Mouse (Mus musculus) adrenal gland, adult 18-20 months (tissue): Measurements from ENCODE around the gene Gm5741. TPM values are rescaled to one million over a fixed set of nuclear protein-coding genes. Genes with fewer than 3 reads are reported as not detected.

ENCODE experiments used
- DNase-seq, 2 experiments: peaks; one replicate each; pipeline ENCODE4 v3.0.0; 2021 to 2022; ENCODE audit warnings: low spot score in 2 of 2
- total RNA-seq, 2 experiments: library from RNA; stranded (reverse); gene quantifications; 1 replicate in 1 of 2; 2 replicates in 1 of 2; pipeline ENCODE4 v1.2.3; 2021

Gene Gm5741
- total RNA-seq, 2 experiments from 2014 or later: not detected

GRCm38 (mm10) chr8:85074167-85074566, 6.4 kb upstream of the Gm5741 start:
- DNase-seq: no peak

DNA sequence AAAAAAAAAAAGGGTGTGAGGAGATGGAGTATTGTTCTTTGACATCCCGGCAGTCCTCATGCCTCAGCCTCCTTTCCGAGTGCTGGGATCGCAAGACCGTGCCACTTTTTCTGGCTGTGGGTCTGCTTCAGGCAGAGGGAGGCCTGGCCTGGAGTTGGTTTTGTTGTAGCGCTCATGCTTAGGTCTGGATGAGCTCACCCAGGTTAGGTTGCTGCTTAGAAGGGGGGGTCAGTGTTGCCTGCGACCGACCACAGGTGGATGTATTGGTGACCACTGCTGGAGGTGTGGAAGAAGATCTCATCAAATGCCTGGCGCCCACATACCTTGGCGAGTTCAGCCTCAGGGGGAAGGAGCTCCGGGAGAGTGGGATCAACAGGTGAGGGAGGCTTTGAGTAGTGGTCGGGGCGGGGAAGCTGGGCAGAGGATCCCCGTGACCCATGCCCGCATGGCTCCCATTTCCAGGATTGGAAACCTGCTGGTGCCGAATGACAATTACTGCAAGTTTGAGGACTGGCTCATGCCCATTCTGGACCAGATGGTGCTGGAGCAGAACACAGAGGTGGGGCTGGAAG, 5.3 kb upstream of the Gm5741 start:
- DNase-seq: no peak

- DNase-seq: no peak
Measured at GRCm38 (mm10) chr8:85072364-85072929, 4.7 kb upstream of the Gm5741 start.

GRCm38 (mm10) chr8:85071514-85072281, 3.9 kb upstream of the Gm5741 start, which contains the start of gene Dhps:
Dhps (plus strand) TSS chr8:85071757.
- peak; percentile 83 to 86 for DNase-seq

- no peak for DNase-seq
Measured at GRCm38 (mm10) chr8:85071041-85071440, 3.3 kb upstream of the Gm5741 start.

GRCm38 (mm10) chr8:85067155-85067554, 627 bp downstream of the Gm5741 start:
- no peak for DNase-seq

DNA sequence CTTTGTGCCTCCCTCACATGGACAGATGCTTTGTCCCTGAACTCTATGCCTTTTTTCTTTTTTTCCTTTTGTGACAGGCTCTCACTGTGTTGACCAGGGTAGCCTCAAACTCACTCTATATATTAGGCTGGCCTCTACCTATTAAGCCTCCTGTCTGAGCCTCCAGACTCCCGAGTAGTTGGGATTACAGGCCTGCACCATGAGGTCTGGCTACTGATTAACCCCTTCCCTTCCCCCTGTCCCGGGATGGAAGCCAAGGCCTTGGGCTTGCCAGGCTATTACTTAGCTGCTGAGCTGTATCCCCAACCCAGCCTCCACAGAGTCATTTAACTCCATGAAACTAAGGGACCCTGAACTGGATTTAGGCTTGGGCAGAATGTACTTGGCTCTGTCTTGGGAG, 2.6 kb downstream of the Gm5741 start:
- DNase-seq: no peak

GRCm38 (mm10) chr8:85062603-85063002, 5.2 kb downstream of the Gm5741 start:
- DNase-seq: no peak

DNA sequence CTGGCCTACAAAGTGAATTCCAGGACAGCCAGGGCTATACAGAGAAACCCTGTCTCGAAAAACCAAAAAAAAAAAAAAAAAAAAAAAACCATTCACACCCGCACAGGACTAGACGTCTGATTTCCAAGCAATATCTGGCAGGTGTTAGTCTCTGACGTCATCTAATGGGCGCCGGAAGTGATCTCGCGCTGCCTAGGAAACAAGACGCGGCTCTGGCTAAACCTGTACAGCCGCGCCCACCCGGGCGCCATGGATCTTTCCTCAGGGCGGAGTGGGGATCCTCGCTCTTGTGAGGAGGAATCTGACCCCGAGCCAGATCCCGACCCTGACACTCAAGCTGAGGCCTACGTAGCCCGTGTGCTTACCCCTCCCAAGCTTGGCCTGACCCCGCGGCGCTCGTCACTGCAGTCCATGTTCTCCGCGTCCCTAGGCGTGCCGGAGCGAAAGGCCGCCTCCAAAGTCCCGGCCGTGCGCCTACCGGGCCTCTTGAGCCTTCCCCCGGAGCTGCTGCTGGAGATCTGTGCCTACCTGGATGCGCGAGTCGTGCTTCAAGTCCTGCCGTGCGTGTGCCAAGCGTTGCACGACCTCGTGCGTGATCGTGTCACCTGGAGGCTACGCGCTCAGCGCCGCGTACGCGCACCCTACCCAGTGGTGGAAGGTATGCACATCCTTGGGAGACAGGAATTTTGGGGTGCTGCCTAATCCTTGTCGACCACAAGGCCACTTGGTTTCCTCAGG, 7.7 kb downstream of the Gm5741 start, which contains the start of gene Fbxw9:
TSS of gene Fbxw9 (plus strand) at position 177 of the 738 bp plus-strand sequence.
- DNase-seq: peak; percentile 85 to 86

GRCm38 (mm10) chr8:85057367-85057766, 10.4 kb downstream of the Gm5741 start:
- no peak for DNase-seq

DNA sequence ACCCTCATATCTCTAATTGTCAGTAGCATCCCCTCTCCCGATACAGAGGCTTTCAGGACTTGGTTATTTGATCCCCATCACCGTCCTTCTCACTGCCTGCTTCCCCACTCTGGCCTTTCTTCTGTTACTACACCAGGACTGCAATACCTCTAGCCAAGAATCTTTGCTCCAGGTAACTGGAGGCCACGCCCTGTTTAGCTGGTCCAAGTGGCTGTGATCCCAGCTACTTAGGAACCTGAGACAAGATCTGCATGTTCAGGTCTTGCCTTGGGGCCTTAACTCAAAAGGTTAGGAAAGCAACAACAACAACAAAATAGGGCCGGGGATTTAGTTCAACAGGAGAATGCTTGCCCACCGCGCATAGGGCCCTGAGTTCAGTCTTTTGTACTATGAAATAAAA, 24.2 kb downstream of the Gm5741 start:
- no peak for DNase-seq

DNA sequence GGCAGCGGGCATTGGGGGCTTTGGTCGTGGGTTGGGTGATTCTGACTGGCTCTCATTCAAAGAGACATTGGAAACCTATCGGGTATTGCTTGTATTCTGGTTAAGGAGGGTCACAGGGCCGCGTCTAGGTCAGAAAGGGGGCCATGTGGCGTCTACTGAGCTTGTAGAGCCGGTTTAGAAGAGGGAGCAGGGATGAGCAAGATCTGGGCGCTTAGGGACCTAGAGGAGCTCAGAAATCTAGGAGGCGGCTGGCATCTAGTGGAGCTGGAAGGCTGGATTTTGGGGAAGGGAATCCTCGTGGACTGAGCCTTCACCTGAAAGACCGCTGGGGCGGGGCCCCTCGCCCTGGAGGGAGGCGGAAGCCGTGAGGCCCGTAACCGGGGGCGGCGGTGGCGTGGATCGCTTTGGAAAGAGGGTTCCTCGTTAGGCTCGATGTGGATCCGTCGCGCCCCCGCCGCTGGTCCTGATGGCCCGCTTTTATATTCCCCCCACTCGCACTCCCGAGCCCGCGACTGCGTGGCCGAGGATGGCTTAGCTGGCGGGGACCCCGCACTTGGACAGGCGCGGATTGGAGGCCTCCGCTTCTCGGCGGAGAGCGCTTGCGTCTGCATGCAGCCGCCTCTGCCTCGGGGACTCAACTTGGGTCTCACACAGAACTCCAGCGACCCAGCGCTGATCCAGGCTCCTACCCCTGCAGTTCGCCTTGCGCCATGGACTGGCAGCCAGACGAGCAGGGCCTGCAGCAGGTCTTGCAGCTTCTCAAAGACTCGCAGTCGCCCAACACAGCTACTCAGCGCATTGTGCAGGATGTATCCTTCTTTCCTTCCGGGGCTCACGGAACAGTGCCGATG, 29.9 kb downstream of the Gm5741 start:
- DNase-seq: peak; percentile 52 to 57

DNA sequence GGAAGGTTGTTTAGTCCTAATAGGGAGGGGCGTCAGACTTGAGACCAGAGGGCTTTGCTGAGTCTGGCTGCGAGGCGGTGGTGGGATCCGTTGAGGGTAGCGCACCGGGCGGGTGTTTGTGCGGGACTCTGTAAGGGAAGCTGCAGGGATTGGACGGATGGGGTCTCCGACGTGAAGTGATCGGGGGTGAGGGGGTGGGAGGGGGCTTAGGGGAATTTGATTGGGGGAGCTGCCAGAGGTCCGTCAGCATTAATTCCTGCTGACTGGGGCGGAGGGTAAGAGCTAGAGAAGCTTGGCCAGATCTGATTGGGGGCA, 30.5 kb downstream of the Gm5741 start:
- no peak for DNase-seq

DNA sequence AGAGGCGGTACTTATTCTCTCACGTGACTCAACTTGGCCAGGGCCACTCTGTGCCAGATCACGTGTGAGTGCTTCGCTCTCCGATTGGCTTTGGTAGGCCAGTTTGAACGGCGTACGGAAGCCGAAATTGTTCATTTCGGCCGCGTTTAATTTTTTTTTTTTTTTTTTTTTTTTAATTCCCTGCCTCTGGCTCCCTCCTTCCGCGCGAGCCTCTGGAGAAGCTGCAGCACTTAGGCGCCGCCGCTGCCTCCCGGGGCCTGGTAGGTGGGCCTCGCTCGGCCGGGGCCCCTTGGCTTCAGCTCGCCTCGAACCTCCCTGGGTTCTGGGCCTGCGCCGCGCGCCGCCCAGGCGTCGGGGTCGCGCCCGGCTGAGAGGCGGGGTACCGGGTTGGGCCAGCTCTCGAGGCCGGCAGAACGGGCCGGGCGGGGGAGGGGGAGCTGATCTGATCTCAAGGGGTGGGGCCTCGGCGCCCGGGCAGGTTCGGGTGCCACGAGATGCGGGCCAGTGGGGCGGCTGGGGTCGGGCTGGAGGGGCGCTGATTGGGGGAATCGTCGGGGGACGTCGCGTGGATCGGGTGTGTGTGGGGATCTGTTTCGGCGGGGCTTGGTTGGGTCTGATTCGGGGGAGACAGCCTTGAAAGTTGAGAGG, 30.9 kb downstream of the Gm5741 start, which contains the start of gene Tnpo2:
TSS of gene Tnpo2 (plus strand) at position 198 of the 648 bp plus-strand sequence.
- peak; percentile 81 to 87 for DNase-seq

- no peak for DNase-seq
Measured at GRCm38 (mm10) chr8:85036381-85036717, 31.4 kb downstream of the Gm5741 start.

- peak in 1 of 2 experiments; percentile 39 for DNase-seq
Measured at GRCm38 (mm10) chr8:85035728-85036310, 32.0 kb downstream of the Gm5741 start.

DNA sequence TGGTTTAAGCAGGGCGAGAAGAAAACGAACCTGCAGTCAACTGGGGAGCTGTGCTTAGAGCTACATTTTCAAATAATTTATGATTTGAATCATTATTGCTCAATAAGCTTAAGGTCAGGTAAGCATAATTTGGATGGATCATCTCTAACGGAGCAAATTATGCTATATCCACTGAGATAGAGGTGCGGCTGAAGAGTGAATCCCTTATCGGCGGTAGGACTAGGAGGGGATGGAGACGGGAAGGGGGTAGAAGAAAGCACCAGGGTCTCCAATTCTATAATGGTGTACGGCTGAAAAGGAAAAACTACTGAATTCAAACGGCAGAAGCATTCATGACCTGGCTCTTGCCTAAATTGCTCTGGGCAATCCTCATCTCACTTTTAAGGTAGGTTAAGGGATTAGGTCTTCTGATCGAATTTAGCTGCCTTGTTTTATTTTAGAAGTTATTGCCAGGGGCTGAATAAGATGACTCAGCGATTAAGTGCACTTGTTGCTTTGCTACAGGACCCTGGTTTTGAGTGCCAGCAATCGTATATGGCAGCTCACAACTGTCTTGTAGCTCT, 32.5 kb downstream of the Gm5741 start:
- no peak for DNase-seq

DNA sequence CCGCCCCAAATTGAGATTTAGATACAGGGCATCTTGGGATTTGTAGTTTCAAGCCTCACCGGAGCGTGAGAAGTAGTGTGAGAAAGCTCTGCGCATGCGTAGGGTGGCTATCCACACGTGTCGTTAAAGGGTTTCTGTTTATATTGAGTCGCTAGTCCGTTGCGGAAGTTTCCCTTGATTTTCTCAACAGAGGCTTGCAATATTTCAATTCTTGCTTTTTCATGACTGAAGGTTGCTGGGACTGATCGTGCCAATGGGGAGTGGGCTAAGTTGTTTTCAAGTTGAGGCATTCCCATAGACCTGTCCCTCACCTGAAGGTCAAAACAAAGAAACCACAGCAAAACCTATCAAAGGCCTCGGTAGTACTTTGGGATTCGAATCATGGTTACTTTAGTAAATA, 33.0 kb downstream of the Gm5741 start:
- peak; percentile 55 to 58 for DNase-seq

GRCm38 (mm10) chr8:85033867-85034266, 33.9 kb downstream of the Gm5741 start:
- DNase-seq: no peak
